Mouse (Mus musculus): Measurements from ENCODE around the gene Nsun2. TPM values are rescaled to one million over a fixed set of nuclear protein-coding genes. Genes with fewer than 3 reads are reported as not detected.

Gene Nsun2
- total RNA-seq, 2 experiments from 2014 or later: 85.0 to 92.9 TPM

GRCm38 (mm10) chr13:69523444-69524157 is 9.9 kb upstream of the Nsun2 start:
- DNase-seq (ENCODE audit: low spot score in 2 of 2): no peak

DNA sequence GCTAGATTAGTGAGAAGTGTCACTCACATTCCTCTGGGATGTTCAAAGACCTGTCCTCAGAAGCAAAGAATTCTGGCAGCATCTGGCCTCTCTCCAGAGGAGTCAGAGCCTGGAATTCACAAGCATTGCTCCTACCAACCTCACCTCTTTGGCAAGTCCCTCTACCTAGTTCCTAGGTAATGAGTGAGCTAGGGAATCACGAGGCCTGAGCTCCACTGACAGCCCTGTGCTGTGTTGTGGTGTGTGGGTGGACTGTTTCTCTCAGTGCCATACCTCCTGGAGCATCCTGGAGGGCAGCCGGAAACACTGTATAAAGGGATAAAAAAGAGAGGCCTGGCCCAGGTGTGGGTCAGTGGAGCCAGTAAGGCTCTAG is 9.4 kb upstream of the Nsun2 start:
- DNase-seq (ENCODE audit: low spot score in 2 of 2): no peak

- no peak for DNase-seq (ENCODE audit: low spot score in 2 of 2)
These were observed 7.7 kb upstream of the Nsun2 start for GRCm38 (mm10) chr13:69525867-69526266.

DNA sequence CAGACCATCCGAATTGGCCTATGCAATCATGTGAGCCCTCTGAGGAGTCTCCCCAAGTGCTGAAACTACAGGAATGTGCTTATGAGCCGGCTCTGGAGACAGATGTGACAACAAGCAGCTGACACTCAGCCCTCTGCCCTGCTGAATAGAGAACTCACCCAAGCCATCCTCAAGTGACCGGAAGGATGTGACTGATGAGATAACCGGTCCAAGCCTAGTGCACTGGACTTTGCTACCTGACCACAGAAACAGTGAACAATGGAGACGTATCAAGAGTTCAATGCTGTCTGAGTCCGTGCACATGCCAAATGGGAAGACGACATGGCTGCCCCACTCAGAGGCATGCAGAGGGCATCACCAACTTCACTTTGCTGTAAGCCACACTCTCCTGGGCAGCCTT is 5.0 kb upstream of the Nsun2 start:
- no peak for DNase-seq (ENCODE audit: low spot score in 2 of 2)

DNA sequence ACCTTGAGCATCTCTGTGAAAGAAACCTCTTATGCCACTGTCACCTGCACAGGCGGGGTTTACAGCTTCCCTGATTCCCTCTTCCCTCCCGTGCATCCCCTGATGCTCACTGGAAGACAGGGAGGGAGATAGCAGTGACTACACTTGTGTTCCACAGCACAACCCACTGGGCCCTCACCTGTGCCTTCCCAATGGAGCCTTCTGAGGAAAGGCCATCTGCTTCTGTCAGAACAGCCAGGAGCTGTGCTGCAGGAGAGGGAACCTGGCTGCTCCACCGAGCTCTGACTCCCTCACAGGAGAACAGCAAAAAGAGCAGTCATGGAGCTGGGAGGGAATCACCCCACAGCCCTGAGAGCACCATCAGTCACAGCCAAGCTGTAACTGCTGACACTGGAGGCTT is 3.4 kb upstream of the Nsun2 start:
- no peak for DNase-seq (ENCODE audit: low spot score in 2 of 2)

GRCm38 (mm10) chr13:69530951-69531350 is 2.6 kb upstream of the Nsun2 start:
- DNase-seq (ENCODE audit: low spot score in 2 of 2): no peak

DNA sequence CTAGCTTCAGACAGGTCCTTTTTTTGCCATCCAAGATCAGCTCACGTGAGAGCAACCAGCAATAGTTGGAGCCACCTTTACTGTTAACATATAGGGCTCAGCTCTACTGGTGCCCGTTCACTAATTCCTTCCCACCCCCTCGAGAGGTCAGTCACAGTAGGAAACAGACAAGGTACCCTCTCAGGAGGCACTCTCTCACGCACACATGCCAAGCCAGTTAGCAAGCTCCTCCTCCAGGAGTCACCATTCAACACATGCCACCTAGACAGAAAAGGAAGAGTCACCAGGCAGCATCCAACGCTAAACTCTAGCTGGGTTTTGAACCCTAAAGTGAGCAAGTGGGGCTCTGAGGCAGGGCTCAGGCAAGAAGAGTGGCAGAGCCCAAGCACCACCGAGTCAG is 2.1 kb upstream of the Nsun2 start:
- DNase-seq (ENCODE audit: low spot score in 2 of 2): no peak

- no peak for DNase-seq (ENCODE audit: low spot score in 2 of 2)
These were observed 1.2 kb upstream of the Nsun2 start for GRCm38 (mm10) chr13:69532101-69532892.

GRCm38 (mm10) chr13:69532893-69533404 is 597 bp upstream of the Nsun2 start:
- DNase-seq (ENCODE audit: low spot score in 2 of 2): no peak

DNA sequence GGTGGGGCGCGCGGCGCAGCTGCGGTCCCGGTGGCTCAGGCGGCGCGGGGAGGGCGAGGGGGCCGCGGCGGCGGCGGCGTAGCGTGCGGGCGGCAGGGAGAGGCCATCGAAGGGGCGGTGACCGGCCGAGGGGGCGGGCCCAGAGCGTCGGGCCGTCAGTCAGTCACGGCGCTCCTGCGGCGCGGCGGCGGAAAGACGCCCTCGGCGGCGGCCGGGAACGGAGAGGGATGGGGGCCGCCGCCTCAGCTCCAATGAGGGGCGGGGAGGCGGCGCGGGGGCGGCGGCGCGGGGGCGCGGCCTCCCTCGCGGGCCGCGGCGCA is 748 bp downstream of the Nsun2 start, which contains the start of gene Tent4a:
Tent4a (minus strand) TSS at position 284 of the 320 bp plus-strand sequence.
- no peak for DNase-seq (ENCODE audit: low spot score in 2 of 2)

GRCm38 (mm10) chr13:69534654-69535551 is 1.4 kb downstream of the Nsun2 start:
- DNase-seq (ENCODE audit: low spot score in 2 of 2): peak; percentile 97 to 99

- no peak for DNase-seq (ENCODE audit: low spot score in 2 of 2)
These were observed 2.5 kb downstream of the Nsun2 start for GRCm38 (mm10) chr13:69536021-69536420.

DNA sequence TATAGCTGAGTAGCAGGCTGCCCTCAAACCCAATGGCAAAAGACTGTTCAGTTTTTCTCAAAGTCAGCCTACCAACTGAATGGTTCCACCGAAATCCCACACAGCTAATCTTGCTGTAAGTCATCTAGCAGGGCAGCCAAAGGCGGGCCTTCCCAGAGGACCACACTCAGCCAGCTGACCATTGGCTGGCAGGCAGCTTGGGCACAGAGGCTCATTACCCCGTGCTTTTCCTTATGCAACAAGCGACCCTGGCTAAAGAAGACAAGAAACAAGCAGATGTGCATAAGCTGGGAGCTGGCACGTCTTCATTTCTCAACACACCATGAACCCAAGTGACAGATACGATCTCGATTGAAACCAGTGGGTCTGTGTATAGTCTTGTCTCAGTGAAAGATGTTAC is 3.8 kb downstream of the Nsun2 start:
- no peak for DNase-seq (ENCODE audit: low spot score in 2 of 2)

- DNase-seq (ENCODE audit: low spot score in 2 of 2): no peak
These were observed 4.8 kb downstream of the Nsun2 start for GRCm38 (mm10) chr13:69538327-69538726.

- no peak for DNase-seq (ENCODE audit: low spot score in 2 of 2)
These were observed 7.7 kb downstream of the Nsun2 start for GRCm38 (mm10) chr13:69541209-69541608.

- DNase-seq (ENCODE audit: low spot score in 2 of 2): peak; percentile 54 to 70
These were observed 8.2 kb downstream of the Nsun2 start for GRCm38 (mm10) chr13:69541776-69542175.

DNA sequence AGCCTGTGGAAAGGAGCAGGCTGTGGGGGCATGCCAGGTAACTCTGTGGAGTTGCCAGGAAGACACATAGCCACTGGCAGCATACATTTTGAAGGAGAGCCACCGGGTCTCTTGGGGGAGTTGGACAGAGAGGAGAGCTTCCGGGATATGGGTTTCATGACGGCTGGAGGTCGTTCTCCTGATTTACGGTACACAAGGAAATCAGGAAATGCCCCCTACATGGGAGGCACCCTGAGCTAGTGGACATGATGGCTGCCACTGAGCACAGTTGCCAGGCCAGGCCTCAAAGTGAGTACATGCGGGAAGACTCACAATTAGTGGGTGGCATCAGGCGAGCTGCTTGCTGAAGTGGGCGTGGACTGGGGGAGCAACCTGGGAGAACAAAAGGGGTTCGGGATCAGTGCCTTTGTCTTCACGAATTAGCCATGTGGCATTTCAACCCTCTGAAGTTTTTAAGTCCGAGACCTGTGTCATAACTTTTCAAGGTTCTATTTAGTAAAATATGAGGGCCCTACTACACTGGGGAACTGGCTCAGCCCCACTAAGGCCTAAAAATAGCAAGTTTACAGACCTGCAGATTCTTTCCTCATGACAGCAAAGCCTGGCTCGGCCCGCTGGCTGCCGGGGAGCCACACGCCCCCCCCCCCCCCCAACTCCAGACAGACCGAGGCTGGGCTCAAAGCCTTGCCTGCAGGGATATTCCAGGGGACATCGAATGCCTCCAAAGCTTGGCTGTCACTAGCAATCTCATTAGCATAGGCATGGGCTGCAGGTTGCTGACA is 9.2 kb downstream of the Nsun2 start:
- DNase-seq (ENCODE audit: low spot score in 2 of 2): no peak

- no peak for DNase-seq (ENCODE audit: low spot score in 2 of 2)
These were observed 10.0 kb downstream of the Nsun2 start for GRCm38 (mm10) chr13:69543595-69543994.

- DNase-seq (ENCODE audit: low spot score in 2 of 2): no peak
These were observed 11.5 kb downstream of the Nsun2 start for GRCm38 (mm10) chr13:69545019-69545418.

GRCm38 (mm10) chr13:69547488-69548180 is 14.1 kb downstream of the Nsun2 start:
- DNase-seq (ENCODE audit: low spot score in 2 of 2): no peak
